Mouse (Mus musculus) lung, adult 2 months (tissue): ENCODE data around the gene Cenps.

Source experiments
- CTCF ChIP-seq: fragments of 200-500 bp; IDR thresholded peaks from 2 replicates; pipeline ENCODE4 v1.5.1; 2011; ENCODE audit warnings: mild to moderate bottlenecking, low read length, control low read depth; ENCODE audit not compliant: insufficient read depth
- POLR2A ChIP-seq: fragments of 200-500 bp; IDR thresholded peaks from 2 replicates; pipeline ENCODE4 v1.6.1; 2011; ENCODE audit warnings: low read depth, mild to moderate bottlenecking, control low read depth, low read length, borderline replicate concordance; ENCODE audit errors: extremely low read depth

- TF ChIP-seq CTCF (no peak), POLR2A (no peak)
These were observed 36.2 kb upstream of the Cenps start for GRCm38 (mm10) chr4:149173661-149174060.
